Mouse (Mus musculus) heart, adult 11 months (tissue): Measurements from ENCODE around the gene Styx.

ENCODE experiments used
- DNase-seq: peaks from one replicate; pipeline ENCODE4 v3.0.0; 2022

The Styx gene

GRCm38 (mm10) chr14:45441291-45441690 lies 90.4 kb downstream of the Styx start:
- peak; percentile 53 for DNase-seq

- peak; percentile 91 for DNase-seq
Observed at GRCm38 (mm10) chr14:45442781-45443560, 92.1 kb downstream of the Styx start.

DNA sequence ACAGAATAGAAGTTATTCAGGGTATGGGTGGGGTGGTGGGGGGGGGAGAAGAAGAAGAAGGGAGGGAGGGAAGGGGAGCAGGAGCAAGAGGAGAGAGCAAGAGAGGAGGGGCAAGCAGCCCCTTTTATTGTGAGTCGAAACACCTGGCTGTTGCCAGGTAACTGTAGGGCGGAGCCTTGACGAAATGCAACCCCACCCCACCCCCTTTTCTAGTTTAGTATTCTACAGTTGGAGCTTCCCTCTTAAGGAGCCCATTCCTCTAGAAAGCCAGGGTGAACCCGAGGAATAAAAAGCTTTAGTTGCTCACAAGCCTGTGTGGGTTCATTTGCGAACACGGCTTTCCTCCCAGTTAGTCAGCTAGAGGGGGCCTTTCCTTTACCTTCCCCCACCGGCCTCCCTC lies 94.0 kb downstream of the Styx start:
- no peak for DNase-seq

- DNase-seq, result peak; percentile 97
Observed at GRCm38 (mm10) chr14:45445445-45445844, 94.6 kb downstream of the Styx start.

DNA sequence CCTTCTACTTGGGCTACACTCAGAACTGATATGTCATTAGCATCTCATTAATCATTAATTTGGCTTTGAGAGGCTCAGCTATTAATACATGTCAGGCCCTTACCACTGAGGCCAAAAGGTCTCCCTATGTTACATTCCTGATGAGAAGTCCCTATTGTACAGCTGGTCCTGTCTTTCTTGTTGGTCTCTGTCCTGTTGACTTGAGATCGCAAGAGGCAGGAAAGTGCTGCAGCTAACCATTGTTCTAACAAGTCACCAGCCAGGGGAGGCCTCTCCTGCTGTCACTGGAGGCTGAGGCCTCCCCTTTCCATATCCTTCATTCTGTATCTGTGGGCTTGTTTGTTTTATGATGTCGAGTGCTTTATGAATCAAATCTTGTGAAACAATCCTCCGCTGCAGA lies 95.9 kb downstream of the Styx start:
- peak; percentile 61 for DNase-seq

GRCm38 (mm10) chr14:45451090-45451489 lies 100.2 kb downstream of the Styx start:
- DNase-seq, result peak; percentile 94

DNA sequence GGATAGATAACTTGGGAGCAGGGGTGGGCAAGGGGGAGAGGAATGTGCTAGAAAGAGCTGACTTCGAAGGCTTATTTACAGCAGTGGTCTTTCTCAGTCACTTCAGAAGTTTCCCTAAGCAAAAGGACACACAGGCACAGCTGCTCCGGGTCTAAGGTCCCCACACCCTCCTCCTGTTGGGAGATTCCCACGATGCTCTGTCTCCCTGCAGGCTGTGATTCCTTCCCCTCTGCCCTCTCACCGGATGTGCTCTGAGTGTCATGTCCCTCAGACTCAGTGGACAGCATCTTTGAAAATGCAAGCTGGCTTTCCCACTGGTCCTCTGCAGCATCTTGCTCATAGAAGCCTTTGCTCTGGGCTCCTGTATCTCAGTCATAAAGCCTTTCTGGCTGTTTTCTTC lies 101.3 kb downstream of the Styx start:
- peak; percentile 96 for DNase-seq

- DNase-seq, result peak; percentile 99
Observed at GRCm38 (mm10) chr14:45452861-45453512, 102.1 kb downstream of the Styx start.

- DNase-seq, result peak; percentile 87
Observed at GRCm38 (mm10) chr14:45453538-45454233, 102.8 kb downstream of the Styx start.

DNA sequence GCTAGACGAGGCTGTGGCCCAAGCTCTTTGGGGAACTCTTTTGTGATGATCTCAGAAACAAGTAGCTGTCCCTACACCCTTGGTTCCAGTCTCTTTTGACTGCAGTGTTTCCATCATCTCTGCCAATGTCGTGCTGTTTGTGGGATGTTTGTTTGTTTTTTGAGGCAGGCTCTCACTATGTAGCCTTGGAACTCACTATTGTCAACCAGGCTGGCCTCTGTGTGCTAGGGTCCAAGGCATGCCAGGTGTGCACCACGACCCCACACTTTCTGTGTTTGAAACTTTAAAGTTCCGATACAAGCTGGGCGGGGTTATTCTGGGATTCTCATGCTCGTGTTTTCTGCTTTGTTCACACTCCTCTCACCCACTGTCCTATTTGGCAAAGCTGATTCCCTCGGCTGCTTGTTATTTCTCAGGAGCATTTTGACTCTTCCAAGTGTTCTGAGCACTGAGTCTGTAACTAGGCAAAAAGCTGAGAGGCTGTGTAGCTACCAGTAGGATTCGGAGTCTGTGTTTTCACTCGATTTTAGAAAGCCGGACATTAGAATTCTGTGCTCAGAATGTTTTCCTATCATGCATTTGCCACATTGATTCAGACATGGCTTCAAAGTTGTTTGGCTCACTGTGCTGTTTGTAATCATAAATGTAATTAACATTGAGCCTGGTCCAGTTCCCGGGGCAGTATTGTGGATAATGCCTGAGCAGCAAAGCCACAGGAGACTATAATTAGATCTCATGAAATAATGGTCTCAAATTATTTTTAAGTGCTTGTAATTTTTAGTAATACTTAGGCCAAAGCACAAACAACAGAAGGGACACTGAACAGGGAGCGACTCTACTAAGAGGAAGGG lies 105.0 kb downstream of the Styx start:
- peak; percentile 93 for DNase-seq

DNA sequence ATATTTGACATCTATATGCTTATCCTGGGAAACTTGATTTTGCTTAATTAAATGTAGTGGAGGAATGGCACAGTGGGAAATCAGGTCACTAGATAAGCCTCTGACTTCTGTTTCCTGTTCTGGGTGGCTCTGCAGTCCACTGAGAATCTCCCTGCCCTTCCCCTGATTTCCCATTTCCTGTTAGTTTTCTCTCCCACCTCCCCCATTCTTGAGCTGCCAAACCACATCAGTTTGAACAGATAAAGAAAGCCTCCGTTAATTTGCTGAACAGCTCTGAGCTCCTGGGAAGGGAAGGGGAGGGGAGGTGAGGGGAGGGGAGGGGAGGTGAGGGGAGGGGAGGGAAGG lies 105.6 kb downstream of the Styx start:
- peak; percentile 96 for DNase-seq

DNA sequence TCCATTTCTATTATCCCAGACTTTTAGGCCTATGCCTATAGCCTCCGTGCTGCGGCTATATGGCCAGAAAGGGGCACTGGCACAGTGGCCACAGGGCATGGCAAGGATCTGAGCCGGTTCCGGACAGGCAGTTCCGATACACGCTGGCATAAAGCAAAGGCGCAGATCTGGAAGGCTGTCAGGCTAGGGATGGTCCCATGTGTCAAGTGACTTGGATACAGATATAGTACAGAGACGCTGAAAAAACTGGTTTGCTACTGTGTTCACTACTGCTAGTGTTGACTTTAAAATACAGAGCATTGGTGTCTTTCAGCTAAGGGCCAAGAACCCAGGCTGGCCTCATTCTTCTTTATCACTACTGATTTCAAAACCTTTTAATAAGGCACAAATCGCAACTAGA lies 106.1 kb downstream of the Styx start:
- DNase-seq, result peak; percentile 97

DNA sequence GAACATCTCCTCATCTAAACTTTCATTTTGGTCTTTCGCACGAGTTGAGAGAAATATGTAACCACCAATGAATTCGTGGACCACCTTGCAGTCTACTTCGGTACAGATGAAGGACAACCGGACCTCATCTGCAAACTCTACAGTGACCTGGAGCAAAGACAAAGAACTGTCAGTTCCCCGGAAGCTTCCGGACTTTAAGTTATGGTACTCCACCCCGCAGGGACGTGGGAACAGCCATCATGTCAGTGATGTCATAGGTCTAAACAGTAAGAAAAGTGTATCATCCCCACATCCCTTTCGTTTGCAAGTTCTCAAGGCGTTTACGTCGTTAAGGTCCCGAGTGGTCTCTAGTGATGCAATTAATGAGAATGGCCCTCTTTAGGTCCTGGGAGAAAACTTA lies 109.0 kb downstream of the Styx start:
- peak; percentile 80 for DNase-seq

- peak; percentile 88 for DNase-seq
Observed at GRCm38 (mm10) chr14:45460491-45460890, 109.6 kb downstream of the Styx start.

- DNase-seq, result peak; percentile 66
Observed at GRCm38 (mm10) chr14:45461945-45462344, 111.1 kb downstream of the Styx start.

DNA sequence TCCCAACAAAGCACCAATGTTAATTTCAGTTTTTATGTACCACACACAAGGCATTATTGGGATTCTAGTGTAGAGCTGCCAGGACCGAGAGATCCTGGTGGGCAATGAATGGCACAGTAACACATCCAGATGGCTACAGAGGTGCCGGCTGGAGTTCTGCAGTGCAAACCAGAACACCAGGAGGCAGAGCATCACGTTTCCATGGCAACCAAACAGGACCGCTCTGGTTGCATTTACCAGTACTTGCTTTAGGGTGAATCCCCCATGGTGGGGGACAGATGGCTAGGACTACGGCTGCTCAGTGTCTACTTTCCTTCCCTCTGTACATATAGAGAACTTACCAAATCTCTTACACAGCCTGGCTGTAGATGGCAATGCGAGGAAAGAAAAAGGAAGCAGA lies 111.5 kb downstream of the Styx start:
- no peak for DNase-seq

GRCm38 (mm10) chr14:45462875-45463475 lies 112.1 kb downstream of the Styx start:
- peak; percentile 85 for DNase-seq

GRCm38 (mm10) chr14:45463599-45463998 lies 112.7 kb downstream of the Styx start:
- DNase-seq, result peak; percentile 98

DNA sequence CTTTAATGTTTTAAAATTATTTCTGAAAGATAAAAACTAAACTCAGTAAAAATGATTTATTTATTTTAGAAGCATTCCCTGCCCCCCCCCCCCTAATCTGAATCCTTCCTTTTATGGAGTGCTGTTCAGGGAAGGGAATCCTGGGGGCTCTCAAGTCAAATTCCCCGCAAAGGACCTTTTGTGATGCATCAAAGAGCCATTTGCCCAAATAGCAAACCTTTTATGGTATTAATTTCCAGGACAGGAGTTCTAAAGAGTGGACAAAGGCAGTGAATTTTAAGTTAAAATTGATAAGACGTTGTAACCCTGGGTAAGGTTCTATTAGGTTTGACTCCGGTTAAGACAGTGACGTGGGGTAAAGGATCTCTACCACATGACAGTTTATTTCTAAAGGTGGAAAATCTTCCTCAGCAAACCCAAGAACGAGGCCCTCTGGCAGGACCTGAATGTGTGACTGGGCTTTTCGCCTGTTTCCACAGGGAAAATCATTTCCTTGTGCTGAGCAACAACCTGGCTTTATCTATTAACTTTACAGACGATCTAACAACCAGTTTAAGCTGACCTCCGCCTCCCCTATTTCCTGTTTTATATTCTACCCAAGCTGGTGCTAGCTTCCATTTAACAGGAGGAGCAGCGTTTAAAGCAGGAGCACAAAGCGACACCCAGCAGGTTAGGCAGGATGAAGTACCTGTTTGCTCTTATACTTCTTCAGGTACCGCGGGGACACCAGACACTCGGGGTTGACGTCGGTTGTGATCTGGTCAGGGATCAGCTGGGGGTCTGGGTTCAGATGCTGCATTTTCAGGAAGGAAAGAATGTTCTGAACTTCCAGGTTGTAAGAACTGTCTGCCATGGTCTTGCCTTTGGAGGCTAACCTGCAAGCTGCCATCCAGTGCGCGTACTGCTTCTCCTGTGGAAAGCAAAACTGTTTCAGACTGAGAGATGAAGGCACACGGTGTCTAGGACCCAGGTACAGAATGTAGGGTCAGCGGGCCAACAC lies 113.4 kb downstream of the Styx start:
- DNase-seq, result peak; percentile 79

DNA sequence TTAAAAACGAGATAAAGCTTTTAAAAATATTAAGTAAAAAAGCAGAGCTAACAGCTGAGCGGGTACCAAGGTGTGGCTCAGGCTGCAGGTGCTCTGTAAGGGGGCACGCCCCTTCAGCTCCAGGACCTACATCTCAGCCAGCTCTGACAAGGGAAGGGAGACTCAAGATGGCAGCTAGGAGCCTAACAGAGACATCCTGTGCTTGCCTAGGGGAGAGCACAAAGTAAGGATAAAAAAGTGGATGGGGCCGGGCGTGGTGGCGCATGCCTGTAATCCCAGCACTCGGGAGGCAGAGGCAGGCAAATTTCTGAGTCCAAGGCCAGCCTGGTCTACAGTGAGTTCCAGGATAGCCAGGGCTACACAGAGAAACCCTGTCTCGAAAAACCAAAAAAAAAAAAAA lies 115.5 kb downstream of the Styx start:
- DNase-seq, result peak; percentile 84

DNA sequence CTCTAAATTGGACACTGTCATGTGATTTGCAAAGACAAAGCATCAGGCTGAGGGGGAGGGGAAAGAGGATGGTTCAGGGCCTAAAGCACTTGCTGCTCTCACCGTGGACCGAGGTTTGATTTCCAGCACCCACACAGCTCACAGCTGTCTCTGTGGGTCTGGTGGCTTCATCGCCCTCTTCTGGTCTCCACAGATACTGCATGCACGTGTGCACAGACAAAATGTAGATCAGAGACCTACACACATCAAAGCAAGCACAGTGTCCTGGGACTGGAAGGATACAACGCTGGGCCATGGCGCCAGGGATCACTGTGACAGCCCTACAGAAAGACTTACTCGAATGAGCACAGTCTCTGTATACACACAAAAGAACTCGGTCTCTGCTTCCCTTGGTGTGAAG lies 118.6 kb downstream of the Styx start:
- DNase-seq, result peak; percentile 83
